Mouse (Mus musculus): ENCODE measurements around the gene Prcp. TPM values are rescaled to one million over a fixed set of nuclear protein-coding genes. Genes with fewer than 3 reads are reported as not detected.
A peak's percentile ranks its signal among the peaks of the same experiment; 100 is the strongest.

The Prcp gene
- 14.5 and 17.0 TPM in 2 replicates for polyA plus RNA-seq (2014; fragmentation: Nextera tagmentation; extraction: Ambion mirVana)

- Histone ChIP-seq H3K4me1 (ENCODE audit: control insufficient read depth, insufficient read depth, low read length) (peaks cover 11% of the 10 kb centered on the region; the same call in 1 of the 2 replicates), H3K9ac (ENCODE audit: low read length) (peak within 1 kb of the TSS; percentile 78), H3K4me3 (ENCODE audit: low read depth, low read length) (peak within 1 kb of the TSS; percentile 55), H3K4me2 (ENCODE audit: low read length) (peak within 1 kb of the TSS; percentile 55), H3K36me3 (ENCODE audit: control insufficient read depth, insufficient read depth, low read length) (no peaks in the 10 kb centered on the region), H3K27ac (ENCODE audit: low read depth, low read length) (peak within 1 kb of the TSS; percentile 97), H3K27me3 (replicated peaks; ENCODE audit: control insufficient read depth, insufficient read depth, low read length) (no peaks in the 10 kb centered on the region), H3K9me3 (replicated peaks; ENCODE audit: control insufficient read depth, low read length) (no peaks in the 10 kb centered on the region)
- DNase-seq (ENCODE audit: low spot score) (peak; percentile 97), ATAC-seq (peak; percentile 89)
- WGBS, result under 1% methylated on average over 53 of the region's 53 CpGs
These were observed at the start of gene Prcp, which contains the start of gene Ddias for GRCm38 (mm10) chr7:92874116-92874675. Prcp (plus strand) TSS chr7:92874470. Ddias (minus strand) TSS chr7:92874247.

DNA sequence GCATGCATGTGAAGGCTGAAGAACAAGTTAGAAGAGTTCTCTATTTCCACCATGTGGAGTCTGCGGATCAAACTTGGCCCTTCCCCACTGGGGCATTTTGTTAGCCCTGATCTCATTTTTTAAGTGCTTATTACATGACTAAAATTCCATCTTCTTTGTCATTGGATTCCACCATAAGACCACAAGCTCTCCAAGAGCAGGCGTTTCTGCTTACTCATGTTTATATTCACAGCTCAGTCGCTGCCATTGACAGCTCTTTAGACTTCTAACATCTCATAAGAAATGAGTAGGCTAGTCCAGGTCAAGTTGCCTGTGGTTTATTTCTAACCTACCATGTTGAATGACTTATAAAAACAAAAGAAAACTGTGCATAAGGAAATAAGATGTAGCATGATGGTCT is 48.0 kb upstream of the Prcp start:
- WGBS, result 94% methylated on average over 3 of the region's 3 CpGs
- no peak for DNase-seq (ENCODE audit: low spot score)

GRCm38 (mm10) chr7:92827981-92828380 is 46.3 kb upstream of the Prcp start:
- ATAC-seq, result no peak
- Histone ChIP-seq H3K27me3 (replicated peaks; ENCODE audit: control insufficient read depth, insufficient read depth, low read length) (no peaks in the 10 kb centered on the region), H3K27ac (ENCODE audit: low read depth, low read length) (no peak overlapping the region), H3K9ac (ENCODE audit: low read length) (no peak overlapping the region), H3K4me3 (ENCODE audit: low read depth, low read length) (no peak overlapping the region), H3K4me1 (ENCODE audit: control insufficient read depth, insufficient read depth, low read length) (no peaks in the 10 kb centered on the region), H3K4me2 (ENCODE audit: low read length) (no peak overlapping the region), H3K9me3 (replicated peaks; ENCODE audit: control insufficient read depth, low read length) (no peaks in the 10 kb centered on the region), H3K36me3 (ENCODE audit: control insufficient read depth, insufficient read depth, low read length) (0 out of 2 replicates have a peak, but pooled peaks cover 9% of the 10 kb centered on the region)
- WGBS, result 56% methylated on average over 3 of the region's 3 CpGs
- DNase-seq (ENCODE audit: low spot score), result peak; percentile 31

More for the DNA sequence above, 48.0 kb upstream of the Prcp start:
- Histone ChIP-seq H3K4me1 (ENCODE audit: control insufficient read depth, insufficient read depth, low read length) (no peaks in the 10 kb centered on the region), H3K27me3 (replicated peaks; ENCODE audit: control insufficient read depth, insufficient read depth, low read length) (no peaks in the 10 kb centered on the region), H3K9ac (ENCODE audit: low read length) (no peak overlapping the region), H3K4me3 (ENCODE audit: low read depth, low read length) (no peak overlapping the region), H3K4me2 (ENCODE audit: low read length) (no peak overlapping the region), H3K9me3 (replicated peaks; ENCODE audit: control insufficient read depth, low read length) (no peaks in the 10 kb centered on the region), H3K36me3 (ENCODE audit: control insufficient read depth, insufficient read depth, low read length) (0 out of 2 replicates have a peak, but pooled peaks cover 9% of the 10 kb centered on the region), H3K27ac (ENCODE audit: low read depth, low read length) (no peak overlapping the region)
- ATAC-seq, result no peak

DNA sequence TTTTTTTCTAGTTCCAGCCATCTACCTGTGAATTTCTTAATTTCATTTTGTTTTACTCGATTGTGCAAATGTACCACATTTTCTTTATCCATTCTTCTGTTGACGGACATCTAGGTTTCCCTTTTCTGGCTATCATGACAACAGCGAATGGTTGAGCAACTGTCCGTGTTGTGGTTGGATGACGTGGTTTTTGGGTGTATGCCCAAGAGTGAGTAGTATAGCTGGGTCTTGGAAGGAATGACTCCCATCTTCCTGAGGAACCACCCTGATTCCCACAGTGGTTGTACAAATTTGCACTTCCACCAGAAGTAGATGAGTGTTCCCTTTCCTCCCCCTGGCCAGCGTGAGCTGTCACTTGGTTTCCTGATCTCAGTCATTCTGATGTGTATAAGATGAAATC is 41.9 kb upstream of the Prcp start:
- no peak overlapping the region for H3K4me3 ChIP-seq (ENCODE audit: low read depth, low read length)
- 94% methylated on average over 6 of the region's 6 CpGs for WGBS
- H3K27me3 ChIP-seq (replicated peaks; ENCODE audit: control insufficient read depth, insufficient read depth, low read length), result no peaks in the 10 kb centered on the region
- H3K27ac ChIP-seq (ENCODE audit: low read depth, low read length), result no peak overlapping the region
- DNase-seq (ENCODE audit: low spot score) (no peak), ATAC-seq (no peak)
- H3K36me3 ChIP-seq (ENCODE audit: control insufficient read depth, insufficient read depth, low read length), result peaks cover 9% of the 10 kb centered on the region; the same call in 1 of the 2 replicates
- no peaks in the 10 kb centered on the region for H3K9me3 ChIP-seq (replicated peaks; ENCODE audit: control insufficient read depth, low read length)
- H3K4me1 ChIP-seq (ENCODE audit: control insufficient read depth, insufficient read depth, low read length), result no peaks in the 10 kb centered on the region
- H3K9ac ChIP-seq (ENCODE audit: low read length), result no peak overlapping the region
- H3K4me2 ChIP-seq (ENCODE audit: low read length), result no peak overlapping the region

- WGBS, result 98% methylated on average over 2 of the region's 2 CpGs
These were observed 39.9 kb upstream of the Prcp start for GRCm38 (mm10) chr7:92834391-92834790.

GRCm38 (mm10) chr7:92836447-92836846 is 37.8 kb upstream of the Prcp start:
- H3K4me2 ChIP-seq (ENCODE audit: low read length), result no peak overlapping the region
- H3K9ac ChIP-seq (ENCODE audit: low read length), result no peak overlapping the region
- ATAC-seq (no peak), DNase-seq (ENCODE audit: low spot score) (no peak)
- no peak overlapping the region for H3K4me3 ChIP-seq (ENCODE audit: low read depth, low read length)
- 84% methylated on average over 3 of the region's 3 CpGs for WGBS
- no peaks in the 10 kb centered on the region for H3K4me1 ChIP-seq (ENCODE audit: control insufficient read depth, insufficient read depth, low read length)
- H3K9me3 ChIP-seq (replicated peaks; ENCODE audit: control insufficient read depth, low read length), result no peaks in the 10 kb centered on the region
- H3K27me3 ChIP-seq (replicated peaks; ENCODE audit: control insufficient read depth, insufficient read depth, low read length), result no peaks in the 10 kb centered on the region
- no peak overlapping the region for H3K27ac ChIP-seq (ENCODE audit: low read depth, low read length)
- peaks cover 7% of the 10 kb centered on the region; the same call in 1 of the 2 replicates for H3K36me3 ChIP-seq (ENCODE audit: control insufficient read depth, insufficient read depth, low read length)

More at GRCm38 (mm10) chr7:92834391-92834790, 39.9 kb upstream of the Prcp start:
- no peaks in the 10 kb centered on the region for H3K4me1 ChIP-seq (ENCODE audit: control insufficient read depth, insufficient read depth, low read length)
- no peaks in the 10 kb centered on the region for H3K27me3 ChIP-seq (replicated peaks; ENCODE audit: control insufficient read depth, insufficient read depth, low read length)
- no peak overlapping the region for H3K4me3 ChIP-seq (ENCODE audit: low read depth, low read length)
- DNase-seq (ENCODE audit: low spot score) (no peak), ATAC-seq (no peak)
- H3K4me2 ChIP-seq (ENCODE audit: low read length), result no peak overlapping the region
- H3K9ac ChIP-seq (ENCODE audit: low read length), result no peak overlapping the region
- H3K36me3 ChIP-seq (ENCODE audit: control insufficient read depth, insufficient read depth, low read length), result peaks cover 7% of the 10 kb centered on the region; the same call in 1 of the 2 replicates
- no peaks in the 10 kb centered on the region for H3K9me3 ChIP-seq (replicated peaks; ENCODE audit: control insufficient read depth, low read length)
- no peak overlapping the region for H3K27ac ChIP-seq (ENCODE audit: low read depth, low read length)

DNA sequence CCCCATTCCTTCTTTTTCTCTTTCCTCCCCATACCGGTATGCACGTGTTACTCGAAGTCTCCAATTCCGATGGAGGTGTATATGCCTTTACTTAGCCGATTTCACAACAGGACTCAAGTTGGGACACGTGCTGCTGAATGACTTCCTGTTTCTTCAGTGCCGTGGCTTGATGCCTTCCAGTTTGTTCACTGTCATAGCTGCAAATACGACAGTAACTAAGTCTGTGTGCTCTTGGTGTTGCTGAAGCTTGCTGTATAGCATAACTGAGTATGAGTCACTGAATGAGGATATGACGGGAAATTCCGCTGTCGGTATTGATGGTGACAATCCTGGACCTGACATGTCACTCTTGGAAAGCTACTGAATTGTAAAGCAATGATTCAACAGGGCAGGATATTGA is 37.0 kb upstream of the Prcp start:
- ATAC-seq (no peak), DNase-seq (ENCODE audit: low spot score) (no peak)
- 91% methylated on average over 11 of the region's 11 CpGs for WGBS
- no peaks in the 10 kb centered on the region for H3K4me1 ChIP-seq (ENCODE audit: control insufficient read depth, insufficient read depth, low read length)
- H3K27me3 ChIP-seq (replicated peaks; ENCODE audit: control insufficient read depth, insufficient read depth, low read length), result no peaks in the 10 kb centered on the region
- H3K4me2 ChIP-seq (ENCODE audit: low read length), result no peak overlapping the region
- H3K36me3 ChIP-seq (ENCODE audit: control insufficient read depth, insufficient read depth, low read length), result peaks cover 7% of the 10 kb centered on the region; the same call in 1 of the 2 replicates
- H3K27ac ChIP-seq (ENCODE audit: low read depth, low read length), result no peak overlapping the region
- H3K9ac ChIP-seq (ENCODE audit: low read length), result no peak overlapping the region
- H3K4me3 ChIP-seq (ENCODE audit: low read depth, low read length), result no peak overlapping the region
- H3K9me3 ChIP-seq (replicated peaks; ENCODE audit: control insufficient read depth, low read length), result no peaks in the 10 kb centered on the region

- Histone ChIP-seq H3K4me2 (ENCODE audit: low read length) (no peak overlapping the region), H3K27me3 (replicated peaks; ENCODE audit: control insufficient read depth, insufficient read depth, low read length) (no peaks in the 10 kb centered on the region), H3K36me3 (ENCODE audit: control insufficient read depth, insufficient read depth, low read length) (peaks cover 7% of the 10 kb centered on the region; the same call in 1 of the 2 replicates), H3K9me3 (replicated peaks; ENCODE audit: control insufficient read depth, low read length) (no peaks in the 10 kb centered on the region), H3K9ac (ENCODE audit: low read length) (no peak overlapping the region), H3K27ac (ENCODE audit: low read depth, low read length) (no peak overlapping the region), H3K4me1 (ENCODE audit: control insufficient read depth, insufficient read depth, low read length) (no peaks in the 10 kb centered on the region), H3K4me3 (ENCODE audit: low read depth, low read length) (no peak overlapping the region)
- DNase-seq (ENCODE audit: low spot score) (no peak), ATAC-seq (no peak)
- 74% methylated on average over 3 of the region's 3 CpGs for WGBS
These were observed 36.4 kb upstream of the Prcp start for GRCm38 (mm10) chr7:92837907-92838306.

DNA sequence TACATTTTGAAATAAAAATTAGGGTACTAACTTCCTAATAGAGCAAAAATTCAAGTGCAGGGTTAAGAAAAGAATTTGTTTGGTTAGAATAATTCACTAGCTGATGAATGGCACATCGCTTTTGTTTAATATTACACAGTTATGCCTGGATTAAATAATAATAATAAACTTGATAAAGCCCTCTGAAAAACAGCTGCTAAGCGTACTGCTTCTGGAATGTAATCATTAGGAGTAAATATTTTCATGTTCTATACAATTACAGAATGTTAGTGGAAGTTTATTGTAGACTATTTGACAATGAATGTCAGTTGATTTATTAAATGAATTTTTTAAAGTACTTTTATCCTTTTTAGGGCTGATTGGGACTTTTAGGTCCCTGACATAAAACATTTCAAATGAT is 32.0 kb upstream of the Prcp start:
- H3K9ac ChIP-seq (ENCODE audit: low read length), result no peak overlapping the region
- no peaks in the 10 kb centered on the region for H3K9me3 ChIP-seq (replicated peaks; ENCODE audit: control insufficient read depth, low read length)
- no peak overlapping the region for H3K27ac ChIP-seq (ENCODE audit: low read depth, low read length)
- ATAC-seq (no peak), DNase-seq (ENCODE audit: low spot score) (no peak)
- H3K4me1 ChIP-seq (ENCODE audit: control insufficient read depth, insufficient read depth, low read length), result no peaks in the 10 kb centered on the region
- H3K27me3 ChIP-seq (replicated peaks; ENCODE audit: control insufficient read depth, insufficient read depth, low read length), result no peaks in the 10 kb centered on the region
- no peak overlapping the region for H3K4me3 ChIP-seq (ENCODE audit: low read depth, low read length)
- H3K4me2 ChIP-seq (ENCODE audit: low read length), result no peak overlapping the region
- H3K36me3 ChIP-seq (ENCODE audit: control insufficient read depth, insufficient read depth, low read length), result no peaks in the 10 kb centered on the region
- WGBS, result 86% methylated on average over 2 of the region's 2 CpGs

Measured in forebrain, embryonic 14.5 days (tissue).